Mouse (Mus musculus) hindbrain, embryonic 16.5 days (tissue): Measurements from ENCODE around the gene Tlr9. TPM values are rescaled to one million over a fixed set of nuclear protein-coding genes. Genes with fewer than 3 reads are reported as not detected.

Experiments
- ATAC-seq: fragments of 200-750 bp; cut with Nextera tagmentation; 2 replicates; pipeline ENCODE4 v1.8.0; 2017; ENCODE audit warnings: moderate TSS enrichment, moderate library complexity
- H3K27ac ChIP-seq: fragments of 300-500 bp; sonication (generic); 2 replicates; pipeline ENCODE4 v1.5.1; 2014; ENCODE audit warnings: low read depth, mild to moderate bottlenecking, control low read depth, low read length, moderate library complexity
- H3K27me3 ChIP-seq: fragments of 300-500 bp; sonication (generic); replicated peaks from 2 replicates; pipeline ENCODE4 v1.6.1; 2014; ENCODE audit warnings: low read length; ENCODE audit not compliant: control insufficient read depth, insufficient read depth
- H3K36me3 ChIP-seq: fragments of 300-500 bp; sonication (generic); 2 replicates; pipeline ENCODE4 v1.6.1; 2014; ENCODE audit warnings: mild to moderate bottlenecking, low read length, moderate library complexity, mixed read lengths; ENCODE audit not compliant: control insufficient read depth, insufficient read depth
- H3K4me1 ChIP-seq: fragments of 300-500 bp; sonication (generic); 2 replicates; pipeline ENCODE4 v1.6.1; 2014; ENCODE audit warnings: low read depth, low read length; ENCODE audit not compliant: control insufficient read depth, insufficient read depth
- H3K4me2 ChIP-seq: fragments of 300-500 bp; sonication (generic); 2 replicates; pipeline ENCODE4 v1.6.1; 2014; ENCODE audit warnings: mild to moderate bottlenecking, low read length, control low read depth, moderate library complexity
- H3K4me3 ChIP-seq: fragments of 300-500 bp; sonication (generic); 2 replicates; pipeline ENCODE4 v1.5.1; 2014; ENCODE audit warnings: mild to moderate bottlenecking, low read length, control low read depth, moderate library complexity
- H3K9ac ChIP-seq: fragments of 300-500 bp; sonication (generic); 2 replicates; pipeline ENCODE4 v1.6.1; 2014; ENCODE audit warnings: low read depth, mild to moderate bottlenecking, control low read depth, low read length, moderate library complexity
- H3K9me3 ChIP-seq: fragments of 300-500 bp; sonication (generic); 2 replicates; pipeline ENCODE4 v1.6.1; 2014; ENCODE audit warnings: mild to moderate bottlenecking, low read length, moderate library complexity; ENCODE audit not compliant: control insufficient read depth
- WGBS: fragments of 180-500 bp; shearing (Covaris S2); extraction: QIAGEN DNeasy Blood & Tissue Kit; methylation state at CpG from one replicate; pipeline ENCODE4 v1.1.7; 2014; 5-methylcytosine and 5-hydroxymethylcytosine counted together
- polyA plus RNA-seq: library from polyadenylated mRNA; unstranded; fragments of >200 nt; fragmentation: Nextera tagmentation; extraction: Ambion mirVana; gene quantifications from 2 replicates; pipeline ENCODE4 v1.2.1, GENCODE M21; 2015

Gene Tlr9
- polyA plus RNA-seq, 1 experiment from 2014 or later: 0.04 TPM

DNA sequence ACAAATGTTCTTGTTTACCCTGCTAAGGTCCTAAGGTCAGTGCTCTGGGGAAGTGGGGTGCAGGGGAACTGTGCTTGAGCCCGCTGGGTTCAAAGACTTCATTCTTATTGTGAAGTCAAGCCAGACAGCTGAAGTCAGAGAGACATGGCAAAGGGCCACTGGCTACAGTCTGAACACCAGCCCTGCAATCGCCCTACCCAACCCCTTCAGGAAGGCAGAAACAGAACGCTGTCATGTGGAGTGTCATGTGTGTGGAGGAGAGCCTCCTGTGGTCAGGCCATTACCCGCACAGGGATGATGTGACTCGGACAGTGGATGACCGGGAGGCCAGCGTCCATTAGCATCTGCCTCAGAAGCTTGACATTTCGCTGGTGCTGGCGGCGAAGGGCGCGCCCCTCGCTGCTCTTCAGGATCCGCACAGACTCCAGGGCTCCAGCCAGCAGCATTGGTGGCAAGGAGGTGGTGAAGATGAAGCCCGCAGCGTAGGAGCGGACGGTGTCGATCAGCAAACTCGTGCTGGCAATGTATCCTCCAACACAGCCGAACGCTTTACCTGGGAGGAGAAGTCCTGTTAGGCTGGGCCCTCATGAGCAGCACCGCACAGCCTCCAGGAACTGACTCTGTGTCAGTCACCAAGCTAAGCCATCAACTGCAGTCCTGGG lies 13.9 kb downstream of the Tlr9 start:
- Histone ChIP-seq H3K9ac (no peak overlapping the region), H3K4me3 (no peak overlapping the region), H3K4me2 (no peak overlapping the region), H3K4me1 (no peaks in the 10 kb centered on the region), H3K27me3 (no peaks in the 10 kb centered on the region), H3K27ac (no peak overlapping the region), H3K36me3 (peaks cover 56% of the 10 kb centered on the region), H3K9me3 (no peaks in the 10 kb centered on the region)
- no peak for ATAC-seq
- 86% methylated on average over 23 of the region's 23 CpGs for WGBS

DNA sequence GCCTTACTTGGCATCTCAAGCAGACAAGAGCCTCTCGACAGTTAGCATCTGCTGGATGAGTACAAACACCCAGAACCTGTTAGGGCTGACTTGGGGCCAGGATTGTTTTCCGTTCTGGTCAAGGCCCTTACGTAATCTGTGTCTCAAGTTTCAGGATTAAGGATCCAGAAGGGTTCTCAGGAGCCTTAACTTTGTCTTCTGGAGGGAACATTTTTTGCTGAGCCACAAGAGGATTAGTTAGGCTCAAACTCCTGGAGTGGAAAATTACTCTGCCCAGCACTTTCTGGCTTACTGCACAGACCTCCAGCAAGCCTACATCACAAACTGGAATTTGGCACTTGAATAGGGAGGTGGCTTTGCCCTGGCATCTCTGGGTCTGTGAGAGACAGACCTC lies 14.4 kb downstream of the Tlr9 start:
- 87% methylated on average over 3 of the region's 3 CpGs for WGBS
- Histone ChIP-seq H3K9me3 (no peaks in the 10 kb centered on the region), H3K36me3 (peaks cover 56% of the 10 kb centered on the region), H3K9ac (no peak overlapping the region), H3K4me1 (no peaks in the 10 kb centered on the region), H3K27me3 (no peaks in the 10 kb centered on the region), H3K4me3 (no peak overlapping the region), H3K27ac (no peak overlapping the region), H3K4me2 (no peak overlapping the region)
- ATAC-seq: no peak

DNA sequence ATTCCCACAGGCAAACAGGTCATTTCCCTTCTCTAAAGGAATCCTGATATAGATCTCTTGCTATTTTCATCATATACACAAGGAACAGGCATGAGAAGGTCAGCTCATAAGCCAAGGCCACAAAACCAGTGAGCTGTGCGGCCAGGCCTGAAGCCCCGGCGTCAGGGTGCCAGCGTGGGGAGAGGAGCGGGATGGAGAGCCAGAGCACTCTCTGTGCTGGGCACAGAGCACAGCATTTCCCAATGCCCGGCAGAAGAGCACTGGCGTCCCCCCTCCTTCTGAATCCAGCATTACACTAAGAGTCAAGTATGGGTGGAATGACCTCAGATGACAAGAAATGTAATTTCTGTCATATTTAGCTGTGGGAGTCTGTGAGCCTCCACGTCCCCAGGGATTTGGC lies 15.0 kb downstream of the Tlr9 start:
- no peak overlapping the region for H3K4me3 ChIP-seq
- H3K9me3 ChIP-seq: no peaks in the 10 kb centered on the region
- H3K4me2 ChIP-seq: no peak overlapping the region
- no peak for ATAC-seq
- H3K9ac ChIP-seq: no peak overlapping the region
- 91% methylated on average over 8 of the region's 8 CpGs for WGBS
- H3K4me1 ChIP-seq: no peaks in the 10 kb centered on the region
- H3K27ac ChIP-seq: no peak overlapping the region
- H3K27me3 ChIP-seq: no peaks in the 10 kb centered on the region
- peaks cover 54% of the 10 kb centered on the region for H3K36me3 ChIP-seq

DNA sequence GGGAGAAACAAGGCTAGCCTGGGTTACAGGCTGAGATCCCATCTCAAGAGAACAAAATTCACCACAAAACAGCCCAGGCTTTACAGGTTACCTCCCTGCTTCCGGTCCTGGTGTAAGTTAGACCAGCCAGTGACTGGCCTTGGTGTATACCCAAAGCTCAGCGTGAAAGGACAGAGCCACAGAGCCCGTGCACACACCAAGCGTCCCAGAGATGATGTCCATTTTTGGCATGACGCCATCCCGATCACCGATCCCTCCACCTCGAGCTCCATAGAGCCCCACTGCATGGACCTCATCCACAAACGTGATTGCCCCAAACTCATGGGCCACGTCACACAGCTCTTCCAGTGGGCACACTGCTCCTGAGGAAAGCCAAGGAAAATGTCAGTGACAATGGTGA lies 15.5 kb downstream of the Tlr9 start:
- no peak overlapping the region for H3K9ac ChIP-seq
- 90% methylated on average over 10 of the region's 10 CpGs for WGBS
- H3K9me3 ChIP-seq: no peaks in the 10 kb centered on the region
- no peaks in the 10 kb centered on the region for H3K27me3 ChIP-seq
- H3K36me3 ChIP-seq: peaks cover 57% of the 10 kb centered on the region
- H3K27ac ChIP-seq: no peak overlapping the region
- no peak overlapping the region for H3K4me3 ChIP-seq
- H3K4me1 ChIP-seq: no peaks in the 10 kb centered on the region
- H3K4me2 ChIP-seq: no peak overlapping the region
- ATAC-seq: no peak

DNA sequence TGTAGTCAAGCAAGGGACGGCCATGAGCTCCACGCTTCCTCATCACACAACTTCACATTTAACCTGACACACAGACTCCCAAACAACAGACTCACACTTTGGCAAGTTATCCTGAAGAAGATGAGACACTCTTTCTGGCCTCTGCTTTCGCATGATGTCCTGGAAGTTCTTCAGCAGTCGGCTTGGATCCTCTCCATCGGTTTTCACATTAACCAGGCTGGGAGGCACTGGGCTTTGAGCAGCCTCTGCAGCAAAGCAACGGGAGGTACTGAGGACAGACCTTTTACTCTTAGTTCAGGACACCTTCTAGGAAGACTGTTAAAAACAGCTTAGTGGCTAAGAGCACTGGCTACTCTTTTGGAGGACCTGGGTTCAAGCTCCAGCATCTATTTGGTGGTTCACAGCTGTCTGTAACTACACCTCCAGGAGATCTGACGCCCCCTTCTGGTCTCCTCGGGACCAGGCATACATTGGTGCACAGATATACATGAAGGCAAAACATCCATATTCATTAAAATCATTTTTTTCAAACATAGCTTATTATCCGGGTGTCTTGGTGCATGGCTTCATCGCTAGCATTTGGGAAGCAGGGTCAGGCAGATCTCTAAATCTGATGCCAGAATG lies 19.3 kb downstream of the Tlr9 start:
- WGBS: 90% methylated on average over 10 of the region's 10 CpGs
- Histone ChIP-seq H3K4me3 (no peak overlapping the region), H3K9ac (no peak overlapping the region), H3K36me3 (peaks cover 29% of the 10 kb centered on the region), H3K4me2 (no peak overlapping the region), H3K4me1 (peaks cover 7% of the 10 kb centered on the region), H3K27ac (no peak overlapping the region), H3K27me3 (no peaks in the 10 kb centered on the region), H3K9me3 (no peaks in the 10 kb centered on the region)
- no peak for ATAC-seq

DNA sequence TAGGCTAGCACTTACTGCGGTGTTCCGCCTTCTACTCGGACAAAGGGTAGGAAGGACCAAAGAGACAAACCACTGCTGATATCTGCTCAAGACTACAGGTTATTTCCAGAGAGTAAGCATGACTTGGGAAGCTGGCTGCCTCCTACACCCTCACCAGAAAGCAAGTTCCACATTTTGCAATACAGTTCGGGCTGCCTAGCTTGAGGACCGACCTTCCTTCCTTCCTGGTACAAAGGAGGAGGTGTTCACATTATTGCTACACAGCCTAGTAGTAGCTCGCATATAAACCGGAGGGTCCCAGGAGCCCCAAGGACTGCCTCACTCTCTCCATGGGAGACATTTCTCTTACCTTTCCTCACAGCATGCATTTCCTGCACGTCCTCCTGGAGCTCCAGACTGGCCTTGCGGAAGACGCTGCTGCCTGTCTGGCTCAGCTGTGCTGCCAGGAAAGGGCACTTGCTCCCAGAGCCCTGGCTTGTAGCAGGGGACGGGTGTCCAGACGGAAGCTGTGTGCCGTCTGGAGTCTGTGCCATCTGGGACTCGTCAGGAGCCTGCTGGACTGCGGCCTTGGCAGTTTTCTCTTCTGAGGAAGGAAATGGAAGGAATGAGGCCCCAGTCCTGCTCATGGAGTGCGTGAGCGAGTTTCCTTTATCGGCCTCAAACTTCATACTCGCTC lies 20.6 kb downstream of the Tlr9 start:
- H3K27me3 ChIP-seq: no peaks in the 10 kb centered on the region
- no peak for ATAC-seq
- no peak overlapping the region for H3K4me3 ChIP-seq
- no peak overlapping the region for H3K4me2 ChIP-seq
- H3K27ac ChIP-seq: no peak overlapping the region
- no peak overlapping the region for H3K9ac ChIP-seq
- peaks cover 23% of the 10 kb centered on the region for H3K36me3 ChIP-seq
- H3K9me3 ChIP-seq: no peaks in the 10 kb centered on the region
- peaks cover 13% of the 10 kb centered on the region for H3K4me1 ChIP-seq
- 80% methylated on average over 19 of the region's 19 CpGs for WGBS

DNA sequence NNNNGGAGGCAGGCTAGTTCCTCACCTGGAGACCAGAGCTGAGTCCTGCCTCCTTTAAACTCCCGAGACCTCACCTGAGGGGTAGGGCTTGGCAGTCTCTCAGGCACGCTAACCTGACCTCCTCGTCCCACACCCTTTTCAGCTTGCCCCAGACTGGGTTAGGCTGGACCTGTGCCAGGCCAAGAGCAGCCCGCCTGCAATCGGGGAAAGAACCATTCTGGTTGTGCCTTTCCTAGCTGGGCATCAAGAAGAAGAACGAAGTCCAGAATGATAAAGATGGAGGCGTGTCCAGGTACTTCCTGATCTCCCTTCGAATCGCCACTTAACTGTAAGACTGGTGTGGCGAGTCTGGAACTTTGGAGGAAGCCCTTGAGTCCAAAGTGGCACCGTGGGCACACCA lies 27.2 kb downstream of the Tlr9 start:
- H3K27me3 ChIP-seq: no peaks in the 10 kb centered on the region
- no peak overlapping the region for H3K9ac ChIP-seq
- no peak overlapping the region for H3K4me3 ChIP-seq
- peaks cover 21% of the 10 kb centered on the region for H3K4me1 ChIP-seq
- H3K9me3 ChIP-seq: no peaks in the 10 kb centered on the region
- H3K36me3 ChIP-seq: no peaks in the 10 kb centered on the region
- WGBS: 87% methylated on average over 11 of the region's 11 CpGs
- H3K4me2 ChIP-seq: no peak overlapping the region
- no peak for ATAC-seq
- H3K27ac ChIP-seq: no peak overlapping the region

DNA sequence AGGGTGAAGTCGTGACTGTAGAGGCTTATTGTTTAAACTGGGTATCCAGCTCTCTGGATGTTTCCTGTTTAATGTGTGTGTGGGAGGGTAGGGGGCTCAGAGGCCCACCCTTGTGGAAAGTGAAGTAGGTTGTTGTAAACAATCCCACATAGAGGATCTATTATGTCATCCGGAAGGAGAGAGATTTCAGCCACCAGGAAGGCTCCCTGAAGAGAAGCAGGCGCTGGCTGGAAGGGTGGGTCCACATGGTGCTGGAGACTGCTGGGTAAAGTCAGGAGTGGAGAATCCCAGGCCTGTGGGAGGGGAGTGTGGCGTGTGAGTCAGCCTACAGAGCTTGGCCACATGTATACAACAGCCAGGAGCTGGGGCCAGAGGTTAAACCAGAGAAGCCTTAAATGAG lies 27.8 kb downstream of the Tlr9 start:
- Histone ChIP-seq H3K4me1 (peaks cover 21% of the 10 kb centered on the region), H3K9me3 (no peaks in the 10 kb centered on the region), H3K36me3 (no peaks in the 10 kb centered on the region), H3K4me2 (no peak overlapping the region), H3K4me3 (no peak overlapping the region), H3K9ac (no peak overlapping the region), H3K27ac (no peak overlapping the region), H3K27me3 (no peaks in the 10 kb centered on the region)
- 58% methylated on average over 4 of the region's 4 CpGs for WGBS
- no peak for ATAC-seq

DNA sequence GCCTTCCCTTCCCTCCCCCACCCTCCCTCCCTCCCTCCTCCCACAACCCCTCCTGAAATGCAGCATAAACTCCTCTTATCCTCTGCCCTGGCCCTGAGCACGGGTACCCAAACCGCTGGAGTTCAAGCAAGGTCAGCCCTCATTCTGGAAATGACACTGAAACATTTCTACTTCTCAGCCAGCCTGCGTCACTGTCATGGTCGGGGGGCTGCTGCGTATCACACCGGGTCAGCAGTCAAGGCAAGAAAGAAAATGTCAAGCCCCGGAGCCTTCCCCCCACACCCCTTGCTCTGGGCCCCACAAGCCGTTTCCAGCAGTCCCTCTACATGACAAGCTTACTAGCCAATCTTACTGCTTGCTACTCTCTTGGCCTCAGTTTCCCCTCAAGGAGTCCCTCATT lies 28.7 kb downstream of the Tlr9 start:
- H3K36me3 ChIP-seq: no peaks in the 10 kb centered on the region
- no peaks in the 10 kb centered on the region for H3K27me3 ChIP-seq
- H3K27ac ChIP-seq: no peak overlapping the region
- no peak for ATAC-seq
- no peak overlapping the region for H3K9ac ChIP-seq
- H3K4me3 ChIP-seq: no peak overlapping the region
- WGBS: 80% methylated on average over 8 of the region's 8 CpGs
- H3K4me2 ChIP-seq: no peak overlapping the region
- peaks cover 20% of the 10 kb centered on the region for H3K4me1 ChIP-seq
- no peaks in the 10 kb centered on the region for H3K9me3 ChIP-seq
